Mouse (Mus musculus) C2C12 (cell line): ENCODE data around the gene Nostrin. TPM values are rescaled to one million over a fixed set of nuclear protein-coding genes. Genes with fewer than 3 reads are reported as not detected.

Experiments
- H3K27me3 ChIP-seq: one replicate; pipeline ENCODE4 v1.6.1; 2011; ENCODE audit not compliant: control insufficient read depth, insufficient read depth, insufficient read length
- H3K36me3 ChIP-seq: one replicate; pipeline ENCODE4 v1.6.1; 2011; ENCODE audit not compliant: control insufficient read depth, insufficient read depth
- H3K4me3 ChIP-seq: one replicate; pipeline ENCODE4 v1.5.1; 2011; ENCODE audit warnings: mild to moderate bottlenecking, control low read depth; ENCODE audit not compliant: poor library complexity, insufficient read depth, severe bottlenecking
- H3K79me2 ChIP-seq: one replicate; pipeline ENCODE4 v1.6.1; 2011; ENCODE audit not compliant: control insufficient read depth, insufficient read depth
- H3K79me3 ChIP-seq: one replicate; pipeline ENCODE4 v1.6.1; 2011; ENCODE audit warnings: low read depth, control low read depth
- H3ac ChIP-seq: one replicate; pipeline ENCODE3; 2011; ENCODE audit warnings: low read depth; ENCODE audit not compliant: control insufficient read depth, insufficient read length
- CEBPB ChIP-seq: IDR thresholded peaks from one replicate; pipeline ENCODE4 v1.6.1; 2011; ENCODE audit warnings: low read depth, mild to moderate bottlenecking, control low read depth, moderate library complexity
- CTCF ChIP-seq: IDR thresholded peaks from one replicate; pipeline ENCODE4 v1.5.1; 2011; ENCODE audit not compliant: control insufficient read depth, insufficient read depth, insufficient read length
- FOSL1 ChIP-seq: IDR thresholded peaks from one replicate; pipeline ENCODE4 v1.8.0; 2011; ENCODE audit warnings: mild to moderate bottlenecking, low read length; ENCODE audit not compliant: poor library complexity, insufficient read depth, severe bottlenecking
- MAX ChIP-seq: IDR thresholded peaks from one replicate; pipeline ENCODE4 v1.6.1; 2011; ENCODE audit warnings: mild to moderate bottlenecking, control low read depth
- MYOD1 ChIP-seq: IDR thresholded peaks from one replicate; pipeline ENCODE4 v1.6.1; 2011; ENCODE audit warnings: low read depth; ENCODE audit not compliant: control insufficient read depth, insufficient read length
- MYOG ChIP-seq: IDR thresholded peaks from one replicate; pipeline ENCODE4 v1.6.1; 2011; ENCODE audit not compliant: control insufficient read depth, insufficient read length; ENCODE audit errors: extremely low read depth
- USF1 ChIP-seq: IDR thresholded peaks from one replicate; pipeline ENCODE4 v1.6.1; 2011; ENCODE audit warnings: low read depth, mild to moderate bottlenecking, control low read depth, moderate library complexity
- polyA plus RNA-seq: library from polyadenylated mRNA; unstranded; fragments of >200 nt; fragmentation: generic; extraction: Trizol; gene quantifications from one replicate; pipeline ENCODE4 v1.2.1, GENCODE M21; 2012; ENCODE audit warnings: missing spikeins

The Nostrin gene
- polyA plus RNA-seq, 1 experiment = 0.02 TPM

- peaks cover 32% of the 10 kb centered on the region for H3K36me3 ChIP-seq
- H3ac ChIP-seq = no peak overlapping the region
- no peaks in the 10 kb centered on the region for H3K27me3 ChIP-seq
- H3K79me3 ChIP-seq = no peaks in the 10 kb centered on the region
- no peak overlapping the region for H3K4me3 ChIP-seq
- TF ChIP-seq MAX (no peak), MYOG (no peak), USF1 (no peak), MYOD1 (no peak), CEBPB (no peak), CTCF (no peak), FOSL1 (no peak)
- H3K79me2 ChIP-seq = no peaks in the 10 kb centered on the region
Observed at GRCm38 (mm10) chr2:69112609-69113008, 23.0 kb upstream of the Nostrin start.

GRCm38 (mm10) chr2:69113829-69114547 is 21.6 kb upstream of the Nostrin start:
- TF ChIP-seq FOSL1 = no peak
- TF ChIP-seq MAX = no peak
- no peak for TF ChIP-seq MYOD1
- TF ChIP-seq USF1 = no peak
- no peak for TF ChIP-seq CEBPB
- TF ChIP-seq CTCF = no peak
- no peak for TF ChIP-seq MYOG
- H3K4me3 ChIP-seq = no peak overlapping the region
- no peaks in the 10 kb centered on the region for H3K79me3 ChIP-seq
- H3K27me3 ChIP-seq = no peaks in the 10 kb centered on the region
- H3K36me3 ChIP-seq = peaks cover 25% of the 10 kb centered on the region
- no peaks in the 10 kb centered on the region for H3K79me2 ChIP-seq
- H3ac ChIP-seq = no peak overlapping the region

- H3K36me3 ChIP-seq = peaks cover 25% of the 10 kb centered on the region
Observed at GRCm38 (mm10) chr2:69115921-69116320, 19.7 kb upstream of the Nostrin start.

GRCm38 (mm10) chr2:69116767-69117166 is 18.8 kb upstream of the Nostrin start:
- peaks cover 17% of the 10 kb centered on the region for H3K36me3 ChIP-seq

More at GRCm38 (mm10) chr2:69115921-69116320, 19.7 kb upstream of the Nostrin start:
- TF ChIP-seq MYOG = no peak
- TF ChIP-seq MYOD1 = no peak
- no peak overlapping the region for H3K4me3 ChIP-seq
- no peaks in the 10 kb centered on the region for H3K79me3 ChIP-seq
- no peaks in the 10 kb centered on the region for H3K79me2 ChIP-seq
- peak overlapping the region; percentile 18 for H3ac ChIP-seq
- H3K27me3 ChIP-seq = no peaks in the 10 kb centered on the region

GRCm38 (mm10) chr2:69118994-69119393 is 16.6 kb upstream of the Nostrin start:
- Histone ChIP-seq H3K27me3 (no peaks in the 10 kb centered on the region), H3K36me3 (peaks cover 7% of the 10 kb centered on the region), H3K79me2 (no peaks in the 10 kb centered on the region), H3ac (no peak overlapping the region), H3K79me3 (no peaks in the 10 kb centered on the region), H3K4me3 (no peak overlapping the region)
- TF ChIP-seq MYOD1 (peak; percentile 55), FOSL1 (no peak)

More at GRCm38 (mm10) chr2:69116767-69117166, 18.8 kb upstream of the Nostrin start:
- H3K4me3 ChIP-seq = no peak overlapping the region
- no peak for TF ChIP-seq MYOG
- TF ChIP-seq CTCF = no peak
- TF ChIP-seq MAX = no peak
- no peak for TF ChIP-seq CEBPB
- no peak for TF ChIP-seq USF1
- TF ChIP-seq MYOD1 = no peak
- no peak for TF ChIP-seq FOSL1
- no peaks in the 10 kb centered on the region for H3K79me2 ChIP-seq
- H3ac ChIP-seq = no peak overlapping the region
- no peaks in the 10 kb centered on the region for H3K79me3 ChIP-seq
- no peaks in the 10 kb centered on the region for H3K27me3 ChIP-seq

GRCm38 (mm10) chr2:69119718-69120117 is 15.9 kb upstream of the Nostrin start:
- H3K27me3 ChIP-seq = no peaks in the 10 kb centered on the region
- no peak overlapping the region for H3ac ChIP-seq
- H3K4me3 ChIP-seq = no peak overlapping the region
- no peaks in the 10 kb centered on the region for H3K79me3 ChIP-seq
- H3K36me3 ChIP-seq = peaks cover 6% of the 10 kb centered on the region
- TF ChIP-seq CTCF (no peak), MYOG (no peak), FOSL1 (no peak), USF1 (no peak), MAX (no peak), MYOD1 (no peak), CEBPB (no peak)
- no peaks in the 10 kb centered on the region for H3K79me2 ChIP-seq
